Mouse (Mus musculus): ENCODE results near the gene Lrrc4b.

GRCm38 (mm10) chr7:44463556-44464225, 34.9 kb downstream of the Lrrc4b start:
- TF ChIP-seq POLR2A (IDR thresholded peaks at IDR 0.05; ENCODE audit: insufficient read depth, low read depth, low read length) (no peak), CTCF (IDR thresholded peaks at IDR 0.05; ENCODE audit: insufficient read depth, low read depth, low read length) (no peak)

Measured in olfactory bulb, adult 2 months (tissue).